Mouse (Mus musculus) brown adipose tissue, adult 24 weeks (tissue): ENCODE results near the gene Myt1l. TPM values are rescaled to one million over a fixed set of nuclear protein-coding genes. Genes with fewer than 3 reads are reported as not detected.

Source experiments
- H3K27ac ChIP-seq: fragments of 200-500 bp; replicated peaks from 2 replicates; pipeline ENCODE4 v1.5.1; 2012; ENCODE audit warnings: low read depth, mild to moderate bottlenecking, low read length
- H3K4me1 ChIP-seq: fragments of 200-500 bp; 2 replicates; pipeline ENCODE4 v1.6.1; 2012; ENCODE audit warnings: low read length, mixed read lengths; ENCODE audit not compliant: control insufficient read depth, insufficient read depth, insufficient read length
- H3K4me3 ChIP-seq: fragments of 200-500 bp; 2 replicates; pipeline ENCODE4 v1.5.1; 2012; ENCODE audit warnings: low read depth, mild to moderate bottlenecking, low read length, moderate library complexity; ENCODE audit not compliant: insufficient read depth
- polyA plus RNA-seq: library from polyadenylated mRNA; stranded (reverse); fragments of >200 nt; gene quantifications from 2 replicates; pipeline ENCODE4 v1.2.4, GENCODE M21; 2012; ENCODE audit not compliant: missing spikeins, insufficient read depth, insufficient read length

Gene Myt1l
- polyA plus RNA-seq, 1 experiment, result not detected

- Histone ChIP-seq H3K4me1 (no peaks in the 10 kb centered on the region), H3K27ac (no peak overlapping the region), H3K4me3 (no peak overlapping the region)
Observed at GRCm38 (mm10) chr12:29897533-29898085, 369.4 kb downstream of the Myt1l start.

- H3K4me3 ChIP-seq, result no peak overlapping the region
- no peaks in the 10 kb centered on the region; the same call in 1 of the 2 replicates for H3K4me1 ChIP-seq
- H3K27ac ChIP-seq, result no peak overlapping the region
Observed at GRCm38 (mm10) chr12:29904101-29904874, 376.1 kb downstream of the Myt1l start.

GRCm38 (mm10) chr12:29907056-29907455 is 378.9 kb downstream of the Myt1l start:
- H3K4me3 ChIP-seq, result no peak overlapping the region
- no peak overlapping the region for H3K27ac ChIP-seq
- no peaks in the 10 kb centered on the region; the same call in 1 of the 2 replicates for H3K4me1 ChIP-seq

DNA sequence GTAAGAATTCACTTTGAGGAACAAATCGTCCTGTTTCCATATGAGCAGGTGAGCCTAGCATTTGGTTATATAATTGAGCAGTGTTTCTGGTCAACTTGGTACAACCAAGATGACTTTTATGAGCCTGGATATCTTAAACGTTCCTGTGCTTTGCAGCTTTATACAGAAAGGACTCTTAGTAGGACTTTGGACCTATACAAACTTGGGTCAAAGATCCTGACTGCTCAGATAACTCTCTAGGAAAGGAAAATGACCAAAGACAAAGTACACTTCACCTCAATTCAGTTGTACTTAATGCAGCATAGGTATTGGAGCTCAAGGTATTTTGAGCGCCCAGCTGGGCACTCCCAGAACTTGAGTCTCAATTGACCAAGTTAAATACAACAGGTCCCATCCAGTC is 388.0 kb downstream of the Myt1l start:
- no peak overlapping the region for H3K4me3 ChIP-seq
- H3K4me1 ChIP-seq, result no peaks in the 10 kb centered on the region
- H3K27ac ChIP-seq, result no peak overlapping the region

GRCm38 (mm10) chr12:29916807-29917206 is 388.6 kb downstream of the Myt1l start:
- Histone ChIP-seq H3K4me1 (no peaks in the 10 kb centered on the region), H3K27ac (no peak overlapping the region), H3K4me3 (no peak overlapping the region)

- Histone ChIP-seq H3K4me1 (no peaks in the 10 kb centered on the region), H3K4me3 (no peak overlapping the region), H3K27ac (no peak overlapping the region)
Observed at GRCm38 (mm10) chr12:29920298-29920697, 392.1 kb downstream of the Myt1l start.

DNA sequence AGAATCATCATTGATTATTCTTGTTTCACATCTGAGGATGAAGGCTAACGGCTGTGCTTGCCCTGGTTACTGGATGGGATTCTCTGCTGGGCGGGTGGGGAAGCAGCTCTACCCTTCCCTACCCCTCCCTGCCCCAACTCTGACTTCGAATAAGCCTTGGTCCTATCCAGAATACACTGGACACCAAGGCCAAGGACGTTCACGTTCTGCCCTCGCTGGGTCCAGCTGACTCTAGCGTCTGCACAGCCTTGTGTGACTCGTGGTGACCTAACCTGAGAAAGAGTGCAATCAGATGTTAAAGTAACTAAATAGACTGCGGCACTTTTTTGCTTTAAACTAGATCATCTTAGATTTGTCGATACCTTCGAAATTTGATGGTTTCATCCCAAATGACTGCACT is 393.3 kb downstream of the Myt1l start:
- Histone ChIP-seq H3K4me1 (no peaks in the 10 kb centered on the region), H3K4me3 (no peak overlapping the region), H3K27ac (no peak overlapping the region)

GRCm38 (mm10) chr12:29926896-29927295 is 398.7 kb downstream of the Myt1l start:
- Histone ChIP-seq H3K4me1 (no peaks in the 10 kb centered on the region), H3K4me3 (no peak overlapping the region), H3K27ac (no peak overlapping the region)

DNA sequence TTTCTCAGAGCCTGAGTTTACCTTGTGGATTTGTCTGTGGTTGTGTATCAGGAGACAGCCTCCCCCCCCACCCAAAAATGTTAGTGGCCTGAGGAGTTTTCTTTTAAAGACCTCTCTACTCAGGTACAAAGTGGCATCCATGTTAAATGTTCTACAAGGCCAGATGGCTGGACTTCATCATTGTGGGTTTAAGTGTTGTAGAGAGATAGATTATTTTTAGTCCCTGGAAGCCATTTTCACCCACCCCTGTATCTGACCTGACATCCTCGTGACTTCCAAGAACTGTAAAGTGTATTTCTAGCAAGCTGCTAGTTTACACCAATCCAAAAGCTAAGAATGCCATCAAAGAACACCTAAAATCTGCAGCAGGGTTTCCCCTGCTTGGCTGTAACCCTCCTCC is 402.4 kb downstream of the Myt1l start:
- Histone ChIP-seq H3K27ac (no peak overlapping the region), H3K4me3 (no peak overlapping the region), H3K4me1 (peaks cover 9% of the 10 kb centered on the region; the same call in 1 of the 2 replicates)

DNA sequence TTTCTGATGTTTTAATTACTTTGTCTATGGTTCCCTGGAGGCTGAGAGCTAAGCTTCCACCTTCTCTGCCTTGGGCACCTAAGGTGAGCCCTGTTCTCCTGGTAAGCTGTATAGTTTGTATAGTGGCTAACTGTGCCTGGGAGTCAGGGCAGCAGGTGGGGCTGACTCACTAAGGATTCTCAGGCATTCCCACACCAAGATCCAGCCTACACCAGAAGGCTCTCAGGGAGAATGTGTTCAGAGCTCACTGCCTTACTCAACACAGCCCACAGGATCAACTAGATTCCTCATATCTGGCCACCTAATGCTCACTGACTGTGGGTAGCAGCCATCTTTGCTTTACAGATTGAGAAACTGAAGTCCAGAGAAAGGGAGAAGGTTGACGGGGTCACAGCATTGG is 404.8 kb downstream of the Myt1l start:
- Histone ChIP-seq H3K27ac (no peak overlapping the region), H3K4me1 (peaks cover 9% of the 10 kb centered on the region; the same call in 1 of the 2 replicates), H3K4me3 (no peak overlapping the region)

DNA sequence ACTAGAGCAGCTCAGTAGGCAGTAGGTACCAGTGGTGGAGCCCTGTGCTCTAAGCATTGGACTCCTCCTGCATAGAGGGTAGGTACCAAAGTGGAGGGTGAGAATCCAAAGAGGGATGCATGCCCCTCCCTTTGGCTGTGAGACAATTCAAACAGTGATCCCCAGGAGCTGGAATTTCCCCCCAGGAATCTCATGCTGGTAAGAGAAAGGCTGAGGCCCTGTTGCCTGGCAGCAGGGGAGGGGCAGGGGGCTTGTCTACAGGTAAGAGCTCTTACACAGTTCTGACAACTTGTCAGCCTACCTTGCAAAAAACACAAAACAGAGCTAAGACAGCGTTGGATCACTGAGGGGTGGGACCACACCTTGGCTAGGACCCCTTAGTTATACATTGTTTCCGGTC is 405.3 kb downstream of the Myt1l start:
- no peak overlapping the region for H3K4me3 ChIP-seq
- H3K4me1 ChIP-seq, result peaks cover 9% of the 10 kb centered on the region; the same call in 1 of the 2 replicates
- no peak overlapping the region for H3K27ac ChIP-seq

DNA sequence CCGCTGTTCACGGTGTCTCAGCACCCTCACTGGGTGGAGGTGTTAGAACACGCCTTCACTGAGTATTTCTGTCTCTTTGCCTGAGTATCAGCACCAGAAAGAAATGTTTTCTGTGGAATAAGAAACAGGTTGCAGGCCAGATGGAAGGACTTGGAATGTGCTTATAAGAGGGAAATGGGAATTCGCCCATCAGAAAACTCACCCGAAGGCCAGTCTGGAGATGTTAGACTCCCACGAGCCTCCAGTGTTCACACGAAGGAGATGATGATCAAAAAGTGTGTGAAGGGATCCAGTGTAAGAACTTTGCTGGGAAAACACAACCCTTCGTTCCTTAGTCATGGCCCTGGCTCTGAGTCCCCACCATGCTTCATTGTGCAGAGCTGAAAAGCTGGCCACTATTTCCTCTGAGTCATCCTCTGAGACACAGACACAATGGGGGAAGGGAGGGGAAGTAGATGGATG is 406.0 kb downstream of the Myt1l start:
- no peak overlapping the region for H3K27ac ChIP-seq
- H3K4me1 ChIP-seq, result peaks cover 9% of the 10 kb centered on the region; the same call in 1 of the 2 replicates
- no peak overlapping the region for H3K4me3 ChIP-seq

GRCm38 (mm10) chr12:29937308-29937707 is 409.1 kb downstream of the Myt1l start, which contains the start of gene Pxdn:
Gene Pxdn (plus strand): TSS chr12:29937608.
- H3K4me1 ChIP-seq, result peaks cover 29% of the 10 kb centered on the region

DNA sequence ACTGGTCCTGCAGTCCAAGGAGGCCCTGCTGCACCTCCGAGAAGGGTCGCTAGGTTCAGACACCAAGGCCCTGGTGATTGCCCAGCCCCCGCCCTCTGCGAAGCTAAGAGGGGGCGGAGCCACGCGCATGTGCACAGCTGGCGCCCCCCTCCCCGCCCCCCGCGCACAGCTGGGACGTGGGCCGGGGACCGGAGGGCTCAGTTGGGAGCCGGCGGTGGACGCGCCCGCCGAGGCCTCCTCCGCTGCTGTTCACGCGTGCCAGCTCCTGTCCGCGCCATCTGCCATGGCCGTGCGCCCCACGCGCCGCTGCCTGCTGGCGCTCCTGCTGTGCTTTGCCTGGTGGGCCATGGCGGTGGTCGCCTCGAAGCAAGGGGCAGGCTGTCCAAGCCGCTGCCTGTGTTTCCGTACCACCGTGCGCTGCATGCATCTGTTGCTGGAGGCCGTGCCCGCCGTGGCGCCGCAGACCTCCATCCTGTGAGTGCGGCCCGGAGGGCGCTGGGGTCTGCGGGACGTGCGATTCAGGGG is 409.7 kb downstream of the Myt1l start:
- Histone ChIP-seq H3K4me3 (peak overlapping the region; percentile 96), H3K27ac (peak overlapping the region; percentile 55; the same call in 1 of the 2 replicates), H3K4me1 (peaks cover 30% of the 10 kb centered on the region)

More at GRCm38 (mm10) chr12:29937308-29937707, 409.1 kb downstream of the Myt1l start, which contains the start of gene Pxdn:
- Histone ChIP-seq H3K27ac (peak within 1 kb of the TSS; percentile 88), H3K4me3 (peak within 1 kb of the TSS; percentile 96)

DNA sequence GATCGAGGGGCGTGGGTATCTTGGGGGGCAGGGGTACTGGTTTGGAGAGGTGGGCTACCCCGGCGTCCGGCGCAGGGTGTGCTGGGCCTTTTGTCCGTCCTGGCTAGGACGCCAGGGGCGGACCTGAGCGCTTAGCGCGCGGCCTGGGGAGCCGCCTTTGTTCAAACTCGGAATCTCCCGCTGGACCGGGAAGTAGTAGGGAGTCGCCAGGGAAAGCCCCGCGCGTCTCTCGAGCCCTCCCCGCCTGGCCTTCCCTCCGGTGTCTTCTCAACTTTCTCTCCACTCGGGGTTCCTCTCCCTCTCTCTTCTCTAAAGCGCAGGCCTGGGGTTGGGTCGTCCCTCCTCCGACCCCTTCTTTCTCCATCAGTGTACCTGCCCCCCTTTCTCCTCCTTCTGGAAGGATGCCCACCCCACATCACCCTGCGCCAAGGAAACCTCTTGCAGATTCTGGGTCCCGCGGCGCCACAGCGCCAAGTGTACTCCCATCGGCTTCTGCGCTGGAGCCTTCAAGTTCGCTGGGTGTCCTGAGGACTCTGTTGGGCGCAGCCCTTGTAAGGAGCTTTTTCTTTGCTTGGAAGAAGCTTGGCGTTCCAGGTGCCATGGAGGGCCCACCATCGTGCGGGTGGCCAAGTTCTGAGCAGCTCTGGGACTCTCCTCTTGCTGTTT is 410.3 kb downstream of the Myt1l start:
- Histone ChIP-seq H3K4me3 (peak overlapping the region; percentile 96), H3K27ac (peak overlapping the region; percentile 88), H3K4me1 (peaks cover 29% of the 10 kb centered on the region)
